Mouse (Mus musculus): Measurements from ENCODE around the gene Hoxc12.

GRCm38 (mm10) chr15:102948842-102949241, 12.3 kb downstream of the Hoxc12 start:
- TF ChIP-seq POLR2A (IDR thresholded peaks at IDR 0.05; ENCODE audit: insufficient read depth, low read depth, low read length) (no peak), CTCF (IDR thresholded peaks at IDR 0.05) (no peak)
